Mouse (Mus musculus) megakaryocyte progenitor cell, adult 5-6 weeks (primary cell): ENCODE measurements around the gene Cebpe. TPM values are rescaled to one million over a fixed set of nuclear protein-coding genes. Genes with fewer than 3 reads are reported as not detected.

Experiments
- ATAC-seq: replicated peaks from 2 replicates; pipeline ENCODE4 v1.8.0; 2016; ENCODE audit warnings: mild to moderate bottlenecking, moderate TSS enrichment, inconsistent platforms; ENCODE audit not compliant: poor library complexity
- total RNA-seq, 2 experiments: library from RNA; stranded (forward) in 1 of 2; stranded (reverse) in 1 of 2; fragments of 157-497, 149-512 nt in 1 of 2; fragments of 200-1000 nt in 1 of 2; gene quantifications; 2 replicates each; pipeline versions ENCODE4 v1.2.3 to v1.2.4; 2015 to 2017

Cebpe gene
- total RNA-seq, 2 experiments from 2014 or later = 24.2 to 82.0 TPM

DNA sequence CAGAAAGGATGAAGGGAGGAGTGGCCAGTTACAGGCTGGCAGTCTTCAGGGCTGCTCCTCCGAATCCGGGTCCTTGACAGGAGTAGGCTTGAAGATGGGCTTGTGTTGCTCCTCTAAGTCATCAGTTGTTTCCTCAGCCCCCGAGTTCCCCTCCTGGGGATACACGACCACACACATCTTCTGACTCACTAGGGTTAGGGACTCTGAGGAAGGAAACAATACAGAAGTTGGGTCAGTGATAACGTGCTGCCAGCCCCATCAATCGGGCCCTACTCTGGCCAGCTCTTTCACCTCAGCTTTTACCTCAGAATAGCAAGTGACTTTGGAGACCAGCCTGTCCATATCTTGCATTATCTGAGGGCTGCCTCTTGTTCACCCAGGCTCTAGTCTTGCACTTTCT is 12.1 kb upstream of the Cebpe start:
- ATAC-seq = no peak

DNA sequence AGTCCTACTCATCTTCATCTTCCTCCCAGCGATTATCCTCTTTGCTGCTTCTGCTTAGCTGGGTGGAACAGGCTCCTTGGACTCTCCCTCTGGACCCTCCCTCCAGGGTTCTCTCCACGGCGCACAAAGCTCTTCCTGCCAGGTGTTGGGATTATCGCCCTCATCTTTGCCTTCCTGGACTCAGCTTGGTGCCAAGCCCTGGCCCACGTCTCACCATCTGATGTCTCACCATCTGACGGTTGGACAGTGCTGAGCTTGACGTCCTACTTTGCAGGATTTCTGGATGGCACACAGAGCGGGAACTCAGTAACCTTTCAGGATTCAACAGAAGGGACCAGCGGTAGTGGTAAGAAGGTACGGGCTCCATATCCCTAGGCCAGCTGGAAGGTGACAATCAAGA is 9.7 kb upstream of the Cebpe start:
- no peak for ATAC-seq

- no peak for ATAC-seq
These were observed 8.8 kb upstream of the Cebpe start for GRCm38 (mm10) chr14:54720654-54721350.

GRCm38 (mm10) chr14:54720041-54720440 is 8.1 kb upstream of the Cebpe start:
- ATAC-seq = no peak

GRCm38 (mm10) chr14:54715402-54715801 is 3.4 kb upstream of the Cebpe start:
- ATAC-seq = no peak

GRCm38 (mm10) chr14:54714617-54715081 is 2.7 kb upstream of the Cebpe start:
- ATAC-seq = peak; percentile 45

DNA sequence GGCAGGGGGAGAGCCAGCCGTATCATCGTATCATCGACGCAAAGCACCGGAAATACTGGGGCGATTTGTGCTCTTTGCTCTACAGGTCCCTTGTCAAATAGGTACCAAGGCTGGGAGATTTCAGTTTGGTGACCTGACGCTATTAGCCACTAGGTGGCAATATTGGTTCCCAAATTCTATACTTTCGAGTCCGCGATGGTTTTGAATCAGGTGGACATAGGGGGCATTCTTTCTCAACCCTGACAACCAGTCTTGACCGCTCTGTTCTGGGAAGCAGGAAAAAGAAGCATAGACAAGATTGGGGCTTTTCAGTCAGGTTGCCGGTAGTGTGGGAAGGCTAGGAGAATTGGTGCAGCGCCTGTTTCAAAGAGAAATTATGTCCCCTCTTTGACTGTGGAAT is 2.1 kb upstream of the Cebpe start:
- peak; percentile 55 for ATAC-seq

- ATAC-seq = peak; percentile 41
These were observed 887 bp upstream of the Cebpe start for GRCm38 (mm10) chr14:54712861-54713260.

GRCm38 (mm10) chr14:54709054-54709453 is 2.9 kb downstream of the Cebpe start:
- ATAC-seq = no peak

- ATAC-seq = peak; percentile 51
These were observed 5.2 kb downstream of the Cebpe start for GRCm38 (mm10) chr14:54706589-54707320.

DNA sequence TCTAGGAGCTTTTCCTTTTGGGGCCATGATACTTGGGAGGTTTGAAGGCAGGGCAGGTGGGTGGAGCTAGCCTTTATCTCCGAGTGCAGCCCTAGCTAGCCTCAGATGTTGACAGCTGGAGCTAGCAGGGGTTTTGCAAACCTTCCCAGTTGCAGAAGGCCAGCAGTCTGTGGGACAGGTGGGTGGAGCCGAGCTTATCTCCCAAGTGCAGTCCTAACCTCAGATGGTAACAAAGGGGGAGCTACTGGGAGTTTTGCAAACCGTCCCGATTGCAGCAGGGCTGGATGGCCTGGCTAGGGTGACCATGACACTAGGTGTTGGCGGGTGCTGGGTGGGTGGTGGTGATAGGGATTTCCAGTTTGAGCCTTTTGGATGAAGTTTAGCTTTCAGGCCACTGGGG is 6.1 kb downstream of the Cebpe start:
- ATAC-seq = peak; percentile 82

DNA sequence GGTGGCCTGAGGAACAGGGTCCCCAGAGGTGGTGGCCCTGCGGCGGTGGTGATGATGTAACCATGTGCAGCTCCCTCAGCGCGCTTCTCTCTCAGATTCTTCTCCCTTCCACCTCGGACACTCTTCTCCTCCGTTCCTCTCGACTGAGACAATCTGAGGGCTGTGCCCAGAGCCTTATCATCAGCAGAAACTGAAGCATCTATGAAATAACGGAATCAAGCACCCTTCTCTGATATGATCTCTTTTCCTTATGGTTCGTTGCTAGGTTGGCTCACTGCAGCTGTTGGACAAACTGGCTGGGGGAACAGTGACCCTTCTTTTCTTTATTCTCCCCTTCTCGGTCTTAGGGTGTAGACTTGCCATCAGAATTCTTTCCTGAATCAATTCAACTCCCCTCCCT is 8.8 kb downstream of the Cebpe start:
- ATAC-seq = no peak

DNA sequence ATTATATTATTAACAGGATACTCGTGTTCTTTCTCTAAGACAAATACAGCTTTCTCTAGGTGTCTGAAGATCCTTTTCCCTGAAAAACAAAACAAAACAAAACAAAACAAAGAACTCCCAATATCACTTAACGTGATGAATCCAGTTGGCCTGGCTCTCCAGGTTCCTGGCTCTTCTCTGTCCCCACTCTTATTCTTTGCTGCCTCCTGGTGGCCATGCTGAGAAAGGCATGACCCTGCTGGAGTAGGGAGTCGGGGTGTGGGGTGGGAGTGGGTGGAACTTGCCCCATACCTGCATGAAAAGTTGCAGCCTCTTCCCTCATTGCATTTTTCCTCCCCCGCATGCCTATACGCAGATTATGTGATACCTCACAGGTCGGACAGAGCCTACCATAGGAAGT is 10.7 kb downstream of the Cebpe start:
- peak; percentile 59 for ATAC-seq

DNA sequence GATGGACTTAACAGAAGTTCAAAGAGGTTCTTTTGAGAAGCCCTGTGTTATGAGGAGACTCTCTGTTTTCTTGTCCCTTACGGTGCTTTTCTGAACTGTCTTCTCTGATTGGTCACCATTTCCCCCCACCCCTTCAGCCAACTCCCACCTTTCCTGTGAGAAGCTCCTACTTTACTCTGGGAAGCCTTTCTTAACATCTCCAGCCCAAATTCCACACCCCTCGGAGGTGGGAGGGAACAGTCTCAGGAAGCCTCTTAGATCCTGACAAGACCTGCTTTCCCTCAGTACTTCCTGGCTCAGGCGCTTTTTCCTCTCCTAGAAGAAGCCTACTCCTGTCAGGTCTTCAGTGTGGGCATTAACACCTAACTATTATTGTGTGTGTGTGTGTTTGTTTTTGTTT is 12.4 kb downstream of the Cebpe start:
- ATAC-seq = no peak

- no peak for ATAC-seq
These were observed 13.2 kb downstream of the Cebpe start, which contains the start of gene Gm29776 for GRCm38 (mm10) chr14:54698733-54699132. Gm29776 (minus strand) TSS chr14:54698833.

GRCm38 (mm10) chr14:54696752-54697151 is 15.2 kb downstream of the Cebpe start:
- ATAC-seq = no peak

GRCm38 (mm10) chr14:54695042-54695441 is 16.9 kb downstream of the Cebpe start:
- peak; percentile 32 for ATAC-seq

DNA sequence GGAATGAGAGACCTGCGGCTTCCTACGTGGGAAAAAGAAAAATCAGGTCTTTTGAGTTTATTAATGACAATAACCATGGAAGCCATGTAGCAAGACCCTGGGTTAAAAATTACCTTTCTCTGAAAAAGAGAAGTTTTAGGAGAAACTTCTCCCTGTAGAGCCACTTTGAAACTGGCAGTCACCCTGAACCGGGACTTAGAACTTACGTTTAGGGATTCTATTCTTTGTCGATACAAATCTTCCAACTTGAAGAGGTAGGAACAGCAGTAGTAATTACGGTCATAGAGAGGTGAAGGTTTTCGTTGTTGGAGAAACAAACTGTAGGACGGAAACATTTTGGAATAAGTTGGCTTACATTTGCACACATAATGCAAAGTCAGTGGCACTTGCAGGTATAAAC is 24.7 kb downstream of the Cebpe start:
- no peak for ATAC-seq

DNA sequence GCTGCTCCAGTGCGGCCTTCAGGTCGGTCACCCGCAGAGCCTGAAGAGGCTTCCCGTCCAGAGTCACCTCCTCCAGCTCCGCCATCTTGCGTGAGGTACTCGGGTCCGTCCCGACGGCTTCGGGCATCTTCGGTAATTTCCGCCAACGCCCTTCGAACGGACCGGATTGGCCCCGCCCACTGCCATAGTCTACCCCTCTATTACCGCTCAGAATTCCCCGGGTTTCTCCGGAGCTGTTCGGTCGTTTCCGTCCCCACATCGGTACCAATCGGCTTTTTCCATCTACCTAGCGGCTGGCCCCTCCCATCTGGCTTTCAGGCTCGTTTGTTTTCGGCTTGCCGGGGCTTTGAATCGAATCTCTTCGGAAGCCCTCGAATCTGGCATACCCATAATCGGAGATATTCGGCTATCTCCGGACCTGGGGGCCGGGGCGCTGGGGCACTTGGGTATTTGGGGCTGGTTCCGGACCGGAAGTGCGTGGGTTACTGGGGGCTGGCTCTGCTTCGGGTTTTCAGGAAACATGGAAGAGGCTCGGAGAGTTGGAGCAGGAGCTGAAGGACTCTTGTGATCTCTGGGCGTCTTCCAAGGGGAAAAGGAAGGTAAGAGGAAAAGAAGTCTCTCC is 25.3 kb downstream of the Cebpe start, which contains the start of gene Acin1:
Acin1 (minus strand) TSS at position 410 of the 622 bp plus-strand sequence.
- ATAC-seq = peak; percentile 81

GRCm38 (mm10) chr14:54686063-54686521 is 25.9 kb downstream of the Cebpe start, which contains the start of gene 1700123O20Rik:
1700123O20Rik (plus strand) TSS chr14:54686216.
- ATAC-seq = peak; percentile 61

DNA sequence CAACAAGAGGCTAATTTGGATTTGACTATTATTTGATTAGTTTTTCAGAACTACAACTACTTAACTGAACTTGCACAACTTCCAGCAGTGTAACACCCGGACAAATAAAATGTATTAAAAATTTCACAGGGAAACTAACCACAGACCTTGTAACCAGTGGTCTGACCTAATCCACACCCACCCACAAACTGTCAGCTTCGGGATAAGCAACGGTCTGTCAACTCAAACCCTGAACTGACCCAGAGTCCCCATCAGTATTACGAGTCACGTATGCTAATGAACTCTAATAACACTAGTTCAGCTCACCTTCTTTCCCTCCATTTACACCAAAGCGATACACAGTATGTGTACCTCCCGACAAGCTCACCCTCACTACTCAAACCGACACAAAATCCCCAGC is 26.5 kb downstream of the Cebpe start:
- ATAC-seq = peak; percentile 8; the same call in 1 of the 2 replicates
